Mouse (Mus musculus) intestine, postnatal 0 days (tissue): ENCODE results near the gene Ggt6. TPM values are rescaled to one million over a fixed set of nuclear protein-coding genes. Genes with fewer than 3 reads are reported as not detected.

Source experiments
- ATAC-seq: fragments of 200-750 bp; cut with Nextera tagmentation; 2 replicates; pipeline ENCODE4 v1.8.0; 2017; ENCODE audit warnings: mild to moderate bottlenecking, moderate TSS enrichment, moderate library complexity
- H3K27ac ChIP-seq: fragments of 300-500 bp; sonication (generic); 2 replicates; pipeline ENCODE4 v1.5.1; 2014; ENCODE audit warnings: mild to moderate bottlenecking, low read depth, low read length, moderate library complexity
- H3K27me3 ChIP-seq: fragments of 300-500 bp; sonication (generic); replicated peaks from 2 replicates; pipeline ENCODE4 v1.6.1; 2014; ENCODE audit warnings: low read length, mixed read lengths; ENCODE audit not compliant: control insufficient read depth, insufficient read depth
- H3K36me3 ChIP-seq: fragments of 300-500 bp; sonication (generic); 2 replicates; pipeline ENCODE4 v1.6.1; 2014; ENCODE audit warnings: mild to moderate bottlenecking, moderate library complexity; ENCODE audit not compliant: control insufficient read depth, insufficient read depth
- H3K4me1 ChIP-seq: fragments of 300-500 bp; sonication (generic); replicated peaks from 2 replicates; pipeline ENCODE4 v1.6.1; 2014; ENCODE audit warnings: antibody characterized with exemption, low read length, mixed read lengths; ENCODE audit not compliant: control insufficient read depth, insufficient read depth
- H3K4me2 ChIP-seq: fragments of 300-500 bp; sonication (generic); replicated peaks from 2 replicates; pipeline ENCODE4 v1.6.1; 2014; ENCODE audit warnings: low read depth, mild to moderate bottlenecking, moderate library complexity
- H3K4me3 ChIP-seq: fragments of 300-500 bp; sonication (generic); 2 replicates; pipeline ENCODE4 v1.5.1; 2014; ENCODE audit warnings: low read depth, low read length
- H3K9ac ChIP-seq: fragments of 300-500 bp; sonication (generic); 2 replicates; pipeline ENCODE4 v1.6.1; 2014; ENCODE audit warnings: mild to moderate bottlenecking, low read depth, low read length
- H3K9me3 ChIP-seq: fragments of 300-500 bp; sonication (generic); 2 replicates; pipeline ENCODE4 v1.6.1; 2016; ENCODE audit warnings: mixed run types; ENCODE audit not compliant: control insufficient read depth
- CTCF ChIP-seq: sonication (generic); IDR thresholded peaks from 2 replicates; pipeline ENCODE4 v1.5.1; 2016; ENCODE audit warnings: low read depth, mild to moderate bottlenecking, control low read depth, antibody characterized with exemption, moderate library complexity
- WGBS: fragments of 180-500 bp; shearing (Covaris S2); extraction: QIAGEN DNeasy Blood & Tissue Kit; methylation state at CpG from one replicate; pipeline ENCODE4 v1.1.7; 2014; 5-methylcytosine and 5-hydroxymethylcytosine counted together
- polyA plus RNA-seq: library from polyadenylated mRNA; unstranded; fragments of >200 nt; fragmentation: Nextera tagmentation; extraction: Ambion mirVana; gene quantifications from 2 replicates; pipeline ENCODE4 v1.2.1, GENCODE M21; 2015

Ggt6 gene
- polyA plus RNA-seq, 1 experiment from 2014 or later = 8.6 TPM

DNA sequence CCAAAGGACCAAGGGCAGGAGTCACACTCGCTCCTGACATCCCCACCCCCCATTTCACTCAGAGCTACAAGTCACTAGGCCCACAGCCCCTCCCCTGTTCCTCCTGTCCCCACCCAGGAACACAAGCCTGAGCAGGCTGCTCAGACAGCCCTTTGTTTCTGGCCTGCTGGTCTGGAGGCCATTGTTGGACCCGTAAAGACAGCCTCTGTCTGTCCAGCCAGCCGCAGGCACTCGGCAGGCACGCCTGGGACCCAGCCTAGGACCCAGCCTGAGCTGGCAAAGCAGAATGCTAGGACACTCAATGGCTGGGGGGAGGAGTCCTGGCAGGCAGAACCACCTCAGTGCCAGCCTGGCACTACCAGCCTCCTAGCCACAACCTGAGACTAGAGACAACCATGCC lies 20.4 kb downstream of the Ggt6 start:
- no peak for TF ChIP-seq CTCF
- ATAC-seq = no peak

GRCm38 (mm10) chr11:72457995-72458496 lies 22.7 kb downstream of the Ggt6 start:
- no peaks in the 10 kb centered on the region for H3K27me3 ChIP-seq
- H3K4me1 ChIP-seq = no peaks in the 10 kb centered on the region
- no peak for TF ChIP-seq CTCF
- no peaks in the 10 kb centered on the region for H3K9me3 ChIP-seq
- ATAC-seq = peak; percentile 32
- 0 out of 2 replicates have a peak overlapping the region, but pooled peaks have one; percentile 3 for H3K27ac ChIP-seq
- WGBS = 52% methylated on average over 12 of the region's 12 CpGs
- H3K4me2 ChIP-seq = no peak overlapping the region
- H3K9ac ChIP-seq = no peak overlapping the region
- H3K36me3 ChIP-seq = peaks cover 17% of the 10 kb centered on the region; the same call in 1 of the 2 replicates
- no peak overlapping the region for H3K4me3 ChIP-seq

More for the DNA sequence above, 20.4 kb downstream of the Ggt6 start:
- 72% methylated on average over 5 of the region's 5 CpGs for WGBS
- Histone ChIP-seq H3K27me3 (no peaks in the 10 kb centered on the region), H3K36me3 (peaks cover 36% of the 10 kb centered on the region), H3K4me3 (no peak overlapping the region), H3K27ac (no peak overlapping the region), H3K4me1 (no peaks in the 10 kb centered on the region), H3K9ac (no peak overlapping the region), H3K4me2 (no peak overlapping the region), H3K9me3 (no peaks in the 10 kb centered on the region)

DNA sequence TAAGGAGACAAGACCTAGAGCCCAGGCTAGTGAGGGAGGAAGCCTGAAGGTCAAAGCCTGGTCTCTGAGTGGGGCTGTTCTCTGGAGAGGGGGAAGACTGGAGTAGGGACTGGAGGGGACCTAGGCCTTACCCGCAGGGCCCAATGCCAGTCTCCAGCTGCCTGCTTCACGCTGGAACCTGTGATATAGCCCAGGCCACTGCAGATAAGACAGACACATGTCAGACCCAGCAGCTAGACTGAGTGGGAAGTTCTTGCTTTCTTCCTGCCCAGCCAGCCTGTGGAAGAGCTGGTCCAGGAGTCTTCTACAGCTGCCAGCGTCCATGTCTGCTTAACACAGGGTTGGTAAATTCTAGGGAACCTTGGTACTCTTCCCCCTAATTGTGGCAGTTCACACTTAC lies 23.2 kb downstream of the Ggt6 start:
- Histone ChIP-seq H3K4me1 (no peaks in the 10 kb centered on the region), H3K4me2 (no peak overlapping the region)
- TF ChIP-seq CTCF = no peak

DNA sequence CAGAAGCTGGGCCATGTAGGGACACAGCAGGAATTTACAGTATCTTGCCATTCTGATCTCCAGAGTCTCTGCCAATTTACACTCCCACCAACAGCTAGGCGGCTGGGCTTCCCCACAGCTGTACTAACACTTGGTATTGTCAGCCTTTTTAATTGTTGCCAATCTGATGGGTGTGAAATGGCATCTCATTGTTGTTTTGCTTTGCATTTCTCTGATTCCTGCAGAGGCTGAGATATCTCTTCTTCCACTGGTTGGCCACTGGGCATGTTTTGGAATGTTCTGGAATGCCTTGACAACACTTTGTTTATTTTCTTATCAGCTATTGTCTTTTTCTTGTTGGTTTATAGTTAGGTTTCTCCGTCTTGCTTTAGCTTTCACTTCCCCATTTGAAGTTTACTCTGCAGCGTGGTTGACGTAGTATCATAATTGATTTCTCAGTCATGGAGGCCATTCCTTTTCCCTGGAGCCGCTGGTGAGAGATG lies 26.2 kb downstream of the Ggt6 start:
- peaks cover 9% of the 10 kb centered on the region for H3K4me1 ChIP-seq
- no peak for TF ChIP-seq CTCF
- no peak overlapping the region for H3K4me3 ChIP-seq
- no peak overlapping the region for H3K4me2 ChIP-seq
- no peaks in the 10 kb centered on the region for H3K27me3 ChIP-seq
- no peak overlapping the region for H3K9ac ChIP-seq
- no peaks in the 10 kb centered on the region for H3K9me3 ChIP-seq
- 48% methylated on average over 5 of the region's 5 CpGs for WGBS
- no peak for ATAC-seq
- H3K27ac ChIP-seq = no peak overlapping the region
- H3K36me3 ChIP-seq = peaks cover 9% of the 10 kb centered on the region; the same call in 1 of the 2 replicates

More for the DNA sequence above, 23.2 kb downstream of the Ggt6 start:
- Histone ChIP-seq H3K27ac (peak overlapping the region; percentile 3; the same call in 1 of the 2 replicates), H3K4me3 (no peak overlapping the region), H3K27me3 (no peaks in the 10 kb centered on the region), H3K9ac (no peak overlapping the region), H3K9me3 (no peaks in the 10 kb centered on the region), H3K36me3 (peaks cover 16% of the 10 kb centered on the region; the same call in 1 of the 2 replicates)
- WGBS = 64% methylated on average over 3 of the region's 3 CpGs
- no peak for ATAC-seq

GRCm38 (mm10) chr11:72464821-72465220 lies 29.5 kb downstream of the Ggt6 start:
- WGBS = 73% methylated on average over 3 of the region's 3 CpGs
- Histone ChIP-seq H3K27me3 (no peaks in the 10 kb centered on the region), H3K36me3 (peaks cover 9% of the 10 kb centered on the region; the same call in 1 of the 2 replicates), H3K4me2 (no peak overlapping the region), H3K9me3 (no peaks in the 10 kb centered on the region), H3K4me3 (no peak overlapping the region), H3K9ac (no peak overlapping the region), H3K27ac (no peak overlapping the region), H3K4me1 (peaks cover 17% of the 10 kb centered on the region)
- ATAC-seq = no peak
- TF ChIP-seq CTCF = no peak

DNA sequence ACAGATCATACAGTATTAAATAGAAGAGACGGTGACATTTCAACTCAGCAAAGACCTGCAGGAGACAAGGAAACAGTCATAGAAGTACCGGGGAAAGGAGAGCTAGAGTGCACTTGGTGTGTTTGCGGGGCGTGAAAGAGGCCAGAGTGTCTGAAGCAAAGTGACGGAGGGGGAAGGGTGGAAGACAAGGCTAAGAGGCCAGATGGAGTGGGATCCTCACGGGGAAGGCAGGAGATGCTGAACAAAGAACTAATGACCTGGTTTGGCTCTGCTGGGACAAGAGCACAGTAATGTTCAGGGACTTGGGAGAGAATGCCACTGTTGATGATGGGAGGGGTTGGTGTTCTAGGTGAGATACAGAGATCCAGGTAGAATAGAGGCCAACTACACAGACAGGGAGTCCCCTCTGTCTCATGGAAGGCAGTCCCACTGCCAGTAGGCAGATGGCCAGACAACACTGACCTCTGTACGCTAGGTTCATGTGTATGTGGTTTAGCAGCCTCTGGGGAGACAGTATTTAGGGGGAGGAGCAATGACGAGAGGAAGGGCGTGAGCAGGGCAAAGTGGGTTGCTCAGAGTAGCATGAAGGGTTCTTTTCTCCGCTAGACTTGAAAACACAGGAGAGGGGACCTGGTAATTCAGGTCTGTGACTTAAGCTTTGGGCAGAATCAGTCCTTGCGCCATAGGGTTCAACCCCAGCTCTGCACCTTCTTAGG lies 30.8 kb downstream of the Ggt6 start:
- H3K36me3 ChIP-seq = peaks cover 3% of the 10 kb centered on the region; the same call in 1 of the 2 replicates
- TF ChIP-seq CTCF = no peak
- H3K9ac ChIP-seq = no peak overlapping the region
- no peaks in the 10 kb centered on the region for H3K27me3 ChIP-seq
- peak overlapping the region; percentile 76 for H3K27ac ChIP-seq
- H3K9me3 ChIP-seq = no peaks in the 10 kb centered on the region
- H3K4me3 ChIP-seq = no peak overlapping the region
- 0 out of 2 replicates have a peak, but pooled peaks have one; percentile 28 for ATAC-seq
- peak overlapping the region; percentile 35; the same call in 1 of the 2 replicates for H3K4me2 ChIP-seq
- H3K4me1 ChIP-seq = peaks cover 17% of the 10 kb centered on the region
- 39% methylated on average over 11 of the region's 11 CpGs for WGBS
